Mouse (Mus musculus) CH12.LX (cell line): ENCODE measurements at regions not wholly inside any gene's neighbourhood (a gene's known extent, or its start where the extent isn't known, plus 50 kb on each side); places are given as distances from the start of the nearest gene placed in this dataset.

Experiments
- CTCF ChIP-seq, 2 experiments: IDR thresholded peaks in 1 of 2; conservative IDR thresholded peaks in 1 of 2; 2 replicates each; pipeline ENCODE4 v1.5.1; 2011 to 2012; ENCODE audit warnings: low read depth in 2 of 2, low read length in 2 of 2, improper control_type of control experiment in 1 of 2, inconsistent platforms in 1 of 2, mild to moderate bottlenecking in 1 of 2, moderate library complexity in 1 of 2
- POLR2A ChIP-seq: IDR thresholded peaks from 2 replicates; pipeline ENCODE4 v1.6.1; 2011; ENCODE audit warnings: low read depth, mild to moderate bottlenecking, improper control_type of control experiment, low read length
- ZKSCAN1 ChIP-seq: IDR thresholded peaks from 2 replicates; pipeline ENCODE4 v1.6.1; 2012; ENCODE audit warnings: low read depth, inconsistent platforms, low read length, improper control_type of control experiment, borderline replicate concordance

GRCm38 (mm10) chr1:52312076-52312633 lies 79.1 kb upstream of the Gls start:
- TF ChIP-seq CTCF (conservative IDR thresholded peaks at IDR 0.05 in 1 of 2, IDR thresholded peaks at IDR 0.05 in 1 of 2; ENCODE audit: low read depth in 2 of 2, low read length in 2 of 2) = no peak
- TF ChIP-seq POLR2A = no peak
- no peak for TF ChIP-seq ZKSCAN1
